Mouse (Mus musculus) brain, adult 2 months (tissue): Measurements from ENCODE around the gene Tmem211.

ENCODE experiments used
- DNase-seq: peaks from one replicate; pipeline ENCODE4 v3.0.0; 2011; ENCODE audit warnings: low read depth, low spot score

Tmem211 gene

GRCm38 (mm10) chr5:113271207-113271811 is 44.6 kb downstream of the Tmem211 start:
- peak; percentile 95 for DNase-seq

GRCm38 (mm10) chr5:113275839-113276238 is 49.1 kb downstream of the Tmem211 start:
- DNase-seq: no peak

GRCm38 (mm10) chr5:113280138-113280856 is 53.6 kb downstream of the Tmem211 start:
- DNase-seq: peak; percentile 58

GRCm38 (mm10) chr5:113281557-113281956 is 54.8 kb downstream of the Tmem211 start:
- peak; percentile 64 for DNase-seq

GRCm38 (mm10) chr5:113283726-113284125 is 57.0 kb downstream of the Tmem211 start:
- DNase-seq: no peak

- DNase-seq: no peak
Observed at GRCm38 (mm10) chr5:113285541-113285940, 58.8 kb downstream of the Tmem211 start.

- no peak for DNase-seq
Observed at GRCm38 (mm10) chr5:113286048-113286447, 59.3 kb downstream of the Tmem211 start.

- DNase-seq: peak; percentile 72
Observed at GRCm38 (mm10) chr5:113286591-113287520, 60.1 kb downstream of the Tmem211 start.

GRCm38 (mm10) chr5:113287762-113288161 is 61.1 kb downstream of the Tmem211 start:
- DNase-seq: no peak

- peak; percentile 90 for DNase-seq
Observed at GRCm38 (mm10) chr5:113288490-113288889, 61.8 kb downstream of the Tmem211 start.
